Mouse (Mus musculus) heart, postnatal 0 days (tissue): ENCODE results near the gene Slc9a3r2.

Experiments used
- CTCF ChIP-seq: IDR thresholded peaks from 2 replicates; pipeline ENCODE4 v1.5.1; 2016; ENCODE audit warnings: antibody characterized with exemption, control low read depth, low read depth
- EP300 ChIP-seq: IDR thresholded peaks from 2 replicates; pipeline ENCODE4 v1.6.1; 2016; ENCODE audit warnings: antibody characterized with exemption, low read depth

DNA sequence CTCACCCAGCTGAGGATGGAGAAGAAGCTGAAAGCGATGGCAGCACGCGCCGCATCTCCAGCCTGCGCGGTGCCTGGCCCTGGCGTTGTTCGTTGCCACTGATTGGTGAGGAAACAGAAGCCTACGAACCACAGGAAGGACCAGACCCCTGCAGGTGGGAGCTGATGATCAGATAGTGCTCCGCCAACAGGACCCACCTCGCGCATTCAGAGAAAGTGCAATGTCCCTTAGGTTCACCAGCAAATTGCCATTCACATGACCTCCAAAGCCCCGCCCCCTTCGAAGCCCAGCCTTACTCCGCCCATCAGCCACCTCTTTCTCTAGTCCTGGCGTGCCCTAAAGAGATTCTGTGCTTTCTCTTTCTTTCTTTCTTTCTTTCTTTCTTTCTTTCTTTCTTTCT lies 36.4 kb upstream of the Slc9a3r2 start:
- no peak for TF ChIP-seq CTCF
- TF ChIP-seq EP300 = no peak
